Mouse (Mus musculus): ENCODE measurements around the gene Fam187b. TPM values are rescaled to one million over a fixed set of nuclear protein-coding genes. Genes with fewer than 3 reads are reported as not detected.
A peak's percentile ranks its signal among the peaks of the same experiment; 100 is the strongest.
"Not testable (repeated sequence)": the region's sequence is repeated elsewhere in the genome, so short reads cannot be mapped to it uniquely, and the experiment has no call there.

Fam187b gene
- total RNA-seq (2015) (1.4 and 1.9 TPM in 2 replicates), total RNA-seq (2017) (0.51 and 0.77 TPM in 2 replicates)

GRCm38 (mm10) chr7:30973501-30974289, at the start of gene Fam187b:
TSS of gene Fam187b (plus strand) at chr7:30973790.
- peak; percentile 91 for ATAC-seq (ENCODE audit: poor library complexity, severe bottlenecking)

- no peak for ATAC-seq (ENCODE audit: poor library complexity, severe bottlenecking)
Measured at GRCm38 (mm10) chr7:30924071-30924470, 49.5 kb upstream of the Fam187b start.

GRCm38 (mm10) chr7:30924581-30924980, 49.0 kb upstream of the Fam187b start, which contains the start of gene Hamp2:
TSS of gene Hamp2 (minus strand) at chr7:30924681.
- ATAC-seq (ENCODE audit: poor library complexity, severe bottlenecking) = not testable (repeated sequence)

- ATAC-seq (ENCODE audit: poor library complexity, severe bottlenecking) = peak; percentile 88
Measured at GRCm38 (mm10) chr7:30935422-30936099, 38.0 kb upstream of the Fam187b start.

- 0 out of 2 replicates have a peak, but pooled peaks have one; percentile 19 for ATAC-seq (ENCODE audit: poor library complexity, severe bottlenecking)
Measured at GRCm38 (mm10) chr7:30940070-30940469, 33.5 kb upstream of the Fam187b start.

GRCm38 (mm10) chr7:30942365-30942764, 31.2 kb upstream of the Fam187b start:
- peak; percentile 79 for ATAC-seq (ENCODE audit: poor library complexity, severe bottlenecking)

GRCm38 (mm10) chr7:30943909-30944635, 29.5 kb upstream of the Fam187b start, which contains the start of gene Hamp:
TSS of gene Hamp (minus strand) at chr7:30944032.
- ATAC-seq (ENCODE audit: poor library complexity, severe bottlenecking) = no peak

GRCm38 (mm10) chr7:30944706-30945105, 28.9 kb upstream of the Fam187b start:
- not testable (repeated sequence) for ATAC-seq (ENCODE audit: poor library complexity, severe bottlenecking)

GRCm38 (mm10) chr7:30945466-30945865, 28.1 kb upstream of the Fam187b start:
- ATAC-seq (ENCODE audit: poor library complexity, severe bottlenecking) = not testable (repeated sequence)

- ATAC-seq (ENCODE audit: poor library complexity, severe bottlenecking) = no peak
Measured at GRCm38 (mm10) chr7:30945876-30946275, 27.7 kb upstream of the Fam187b start.

GRCm38 (mm10) chr7:30949902-30950301, 23.7 kb upstream of the Fam187b start:
- ATAC-seq (ENCODE audit: poor library complexity, severe bottlenecking) = not testable (repeated sequence)

GRCm38 (mm10) chr7:30952441-30953265, 20.9 kb upstream of the Fam187b start:
- no peak for ATAC-seq (ENCODE audit: poor library complexity, severe bottlenecking)

- peak; percentile 45 for ATAC-seq (ENCODE audit: poor library complexity, severe bottlenecking)
Measured at GRCm38 (mm10) chr7:30953459-30953858, 20.1 kb upstream of the Fam187b start.

- no peak for ATAC-seq (ENCODE audit: poor library complexity, severe bottlenecking)
Measured at GRCm38 (mm10) chr7:30954036-30954435, 19.6 kb upstream of the Fam187b start.

- no peak for ATAC-seq (ENCODE audit: poor library complexity, severe bottlenecking)
Measured at GRCm38 (mm10) chr7:30954971-30955520, 18.5 kb upstream of the Fam187b start.

GRCm38 (mm10) chr7:30955584-30956356, 17.8 kb upstream of the Fam187b start:
- ATAC-seq (ENCODE audit: poor library complexity, severe bottlenecking) = peak; percentile 71

GRCm38 (mm10) chr7:30956357-30956751, 17.2 kb upstream of the Fam187b start:
- ATAC-seq (ENCODE audit: poor library complexity, severe bottlenecking) = no peak

- ATAC-seq (ENCODE audit: poor library complexity, severe bottlenecking) = peak; percentile 41
Measured at GRCm38 (mm10) chr7:30956756-30957366, 16.7 kb upstream of the Fam187b start, which contains the start of gene Usf2. TSS of gene Usf2 (minus strand) at chr7:30956803.

- ATAC-seq (ENCODE audit: poor library complexity, severe bottlenecking) = peak; percentile 52
Measured at GRCm38 (mm10) chr7:30957367-30957783, 16.2 kb upstream of the Fam187b start.
